Mouse (Mus musculus): ENCODE data around the gene Psg22.
"Not testable (repeated sequence)": the region's sequence is repeated elsewhere in the genome, so short reads cannot be mapped to it uniquely, and the experiment has no call there.

DNA sequence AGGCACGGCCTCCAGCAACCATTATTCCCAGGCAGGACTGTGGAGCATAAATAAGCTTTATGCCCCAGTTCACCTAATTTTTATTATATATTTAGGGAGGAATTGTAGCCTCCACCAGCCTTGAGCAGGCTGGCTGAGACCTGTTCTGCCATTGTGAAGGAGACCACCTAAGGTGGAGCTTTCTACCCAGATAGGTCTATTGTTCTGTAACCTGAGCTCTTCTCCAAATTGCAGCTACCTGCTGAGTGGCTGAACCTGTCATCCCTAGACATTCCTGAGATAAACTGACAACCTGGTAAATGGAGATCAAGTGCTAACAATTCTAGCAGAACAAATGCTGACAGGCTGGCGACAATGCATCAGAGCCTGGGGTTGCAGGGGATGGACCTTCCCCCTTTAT, 45.0 kb downstream of the Psg22 start:
- not testable (repeated sequence) for TF ChIP-seq CTCF (IDR thresholded peaks at IDR 0.05; ENCODE audit: extremely low read depth, insufficient read depth, insufficient read length, insufficient replicate concordance); POLR2A (IDR thresholded peaks at IDR 0.05; ENCODE audit: low read depth, low read length)

All from spleen, adult 2 months (tissue).